Mouse (Mus musculus): ENCODE measurements around the gene Psd.

- TF ChIP-seq CTCF (IDR thresholded peaks at IDR 0.05; ENCODE audit: low read depth, low read length) (no peak), POLR2A (IDR thresholded peaks at IDR 0.05; ENCODE audit: borderline replicate concordance, low read depth, low read length) (no peak)
These were observed 40.0 kb downstream of the Psd start for GRCm38 (mm10) chr19:46286926-46287325.
